Mouse (Mus musculus) small intestine, adult 2 months (tissue): ENCODE results near the gene Ak1.

Experiments used
- CTCF ChIP-seq: fragments of 200-500 bp; IDR thresholded peaks from 2 replicates; pipeline ENCODE4 v1.5.1; 2012; ENCODE audit warnings: low read depth, mild to moderate bottlenecking, control low read depth, inconsistent platforms, low read length, moderate library complexity, mixed read lengths; ENCODE audit not compliant: insufficient replicate concordance, insufficient read length; ENCODE audit errors: extremely low read depth
- POLR2A ChIP-seq: fragments of 200-500 bp; IDR thresholded peaks from 2 replicates; pipeline ENCODE4 v1.6.1; 2012; ENCODE audit warnings: low read depth, mild to moderate bottlenecking, control low read depth, inconsistent platforms, low read length, moderate library complexity

DNA sequence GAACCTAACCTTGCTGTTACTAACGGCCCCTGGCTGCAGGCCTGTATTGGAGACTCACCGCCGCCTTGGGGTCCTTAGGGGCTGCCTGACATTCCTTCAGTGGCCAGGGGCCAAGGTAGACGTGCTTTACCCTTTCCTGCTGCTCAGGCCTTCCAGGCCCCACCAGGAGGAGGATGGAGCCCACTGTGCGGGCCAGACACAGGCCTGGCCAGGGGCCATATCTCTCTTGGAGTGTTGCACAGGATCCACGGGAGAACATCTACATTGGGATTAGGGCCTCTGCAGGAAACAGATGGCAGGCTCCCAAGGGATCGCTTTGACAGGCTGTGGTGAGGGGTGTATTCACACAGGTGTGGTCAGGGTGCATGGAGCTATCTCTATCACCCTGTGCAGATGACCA lies 21.3 kb downstream of the Ak1 start:
- TF ChIP-seq CTCF = no peak
- TF ChIP-seq POLR2A = no peak
